Mouse (Mus musculus) intestine, embryonic 14.5 days (tissue): ENCODE data around the gene Gpr89. TPM values are rescaled to one million over a fixed set of nuclear protein-coding genes. Genes with fewer than 3 reads are reported as not detected.

Experiments used
- ATAC-seq: fragments of 200-750 bp; cut with Nextera tagmentation; replicated peaks from 2 replicates; pipeline ENCODE4 v1.8.0; 2017; ENCODE audit warnings: low read depth, moderate number of reproducible peaks, moderate TSS enrichment, moderate library complexity; ENCODE audit not compliant: low FRiP score, low TSS enrichment
- DNase-seq: peaks from one replicate; pipeline ENCODE4 v3.0.0-alpha.2; 2018; ENCODE audit warnings: low spot score
- H3K27ac ChIP-seq: fragments of 300-500 bp; sonication (generic); 2 replicates; pipeline ENCODE4 v1.5.1; 2014; ENCODE audit warnings: low read depth, mild to moderate bottlenecking, control low read depth
- H3K27me3 ChIP-seq: fragments of 300-500 bp; sonication (generic); replicated peaks from 2 replicates; pipeline ENCODE4 v1.6.1; 2014; ENCODE audit warnings: low read length, control low read depth; ENCODE audit not compliant: control insufficient read depth, insufficient read depth
- H3K36me3 ChIP-seq: fragments of 300-500 bp; sonication (generic); 2 replicates; pipeline ENCODE4 v1.6.1; 2014; ENCODE audit warnings: low read length, control low read depth; ENCODE audit not compliant: control insufficient read depth, insufficient read depth
- H3K4me1 ChIP-seq: fragments of 300-500 bp; sonication (generic); replicated peaks from 2 replicates; pipeline ENCODE4 v1.6.1; 2014; ENCODE audit warnings: low read length, control low read depth, mixed read lengths; ENCODE audit not compliant: control insufficient read depth, insufficient read depth
- H3K4me2 ChIP-seq: fragments of 300-500 bp; sonication (generic); 2 replicates; pipeline ENCODE4 v1.6.1; 2014; ENCODE audit warnings: low read length
- H3K4me3 ChIP-seq: fragments of 300-500 bp; sonication (generic); 2 replicates; pipeline ENCODE4 v1.5.1; 2014; ENCODE audit warnings: low read depth, low read length, control low read depth, mixed read lengths
- H3K9ac ChIP-seq: fragments of 300-500 bp; sonication (generic); 2 replicates; pipeline ENCODE4 v1.6.1; 2014; ENCODE audit warnings: mild to moderate bottlenecking, low read length
- H3K9me3 ChIP-seq: fragments of 300-500 bp; sonication (generic); 2 replicates; pipeline ENCODE4 v1.6.1; 2016; ENCODE audit warnings: low read length, control low read depth; ENCODE audit not compliant: control insufficient read depth
- WGBS: fragments of 180-500 bp; shearing (Covaris S2); extraction: QIAGEN DNeasy Blood & Tissue Kit; methylation state at CpG from one replicate; pipeline ENCODE4 v1.1.7; 2014; 5-methylcytosine and 5-hydroxymethylcytosine counted together
- polyA plus RNA-seq: library from polyadenylated mRNA; unstranded; fragments of >200 nt; fragmentation: Nextera tagmentation; extraction: Ambion mirVana; gene quantifications from 2 replicates; pipeline ENCODE4 v1.2.1, GENCODE M21; 2014

Gene Gpr89
- polyA plus RNA-seq, 1 experiment from 2014 or later, result 52.0 TPM

DNA sequence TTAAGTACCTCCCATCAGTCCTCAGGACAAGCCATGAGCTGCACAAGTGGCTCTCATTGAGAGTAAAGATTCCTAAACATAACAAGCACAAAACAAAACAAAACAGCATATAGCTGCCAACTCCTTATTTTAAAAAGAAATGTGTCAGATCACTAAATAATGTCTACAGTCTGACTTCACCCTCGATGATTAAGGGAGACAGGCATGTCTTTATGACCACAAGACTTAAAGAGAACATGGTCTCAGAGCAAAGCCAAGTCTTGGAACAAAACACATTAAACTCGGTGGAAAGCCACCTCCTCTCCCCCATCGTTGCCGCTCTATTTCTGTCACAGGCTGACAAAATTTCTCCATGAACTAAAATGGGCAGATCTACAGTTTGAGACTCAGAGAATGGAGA, 19.5 kb upstream of the Gpr89 start:
- DNase-seq (no peak), ATAC-seq (no peak)
- WGBS, result 84% methylated on average over 4 of the region's 4 CpGs
- H3K4me1 ChIP-seq, result no peaks in the 10 kb centered on the region
- no peaks in the 10 kb centered on the region for H3K27me3 ChIP-seq
- H3K36me3 ChIP-seq, result no peaks in the 10 kb centered on the region
- H3K4me3 ChIP-seq, result no peak overlapping the region
- no peak overlapping the region for H3K9ac ChIP-seq
- no peak overlapping the region for H3K4me2 ChIP-seq
- H3K27ac ChIP-seq, result no peak overlapping the region
- no peaks in the 10 kb centered on the region for H3K9me3 ChIP-seq

DNA sequence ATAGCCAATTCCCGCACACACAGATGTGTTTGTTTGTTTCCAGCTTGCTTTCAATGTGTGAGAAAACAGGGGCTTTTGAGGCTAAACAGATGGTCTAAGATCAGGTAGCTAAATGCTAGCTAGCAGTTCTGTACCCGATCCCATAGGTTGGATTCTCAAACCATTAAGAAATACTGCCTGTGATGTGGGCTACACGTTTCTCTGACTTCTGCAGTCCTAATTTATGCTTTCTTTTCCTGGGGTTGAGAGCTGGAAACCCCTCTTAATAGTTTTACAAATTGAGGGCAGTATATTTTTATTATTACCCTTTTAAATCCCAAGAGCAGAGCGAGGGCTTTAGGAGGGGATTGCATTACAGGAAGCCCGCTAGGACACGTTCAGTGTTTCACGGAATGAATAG, 15.8 kb upstream of the Gpr89 start:
- H3K9me3 ChIP-seq, result no peaks in the 10 kb centered on the region
- no peaks in the 10 kb centered on the region for H3K36me3 ChIP-seq
- DNase-seq (no peak), ATAC-seq (no peak)
- H3K27ac ChIP-seq, result no peak overlapping the region
- H3K9ac ChIP-seq, result no peak overlapping the region
- 62% methylated on average over 7 of the region's 7 CpGs for WGBS
- no peaks in the 10 kb centered on the region for H3K4me1 ChIP-seq
- no peak overlapping the region for H3K4me2 ChIP-seq
- no peaks in the 10 kb centered on the region for H3K27me3 ChIP-seq
- no peak overlapping the region for H3K4me3 ChIP-seq

DNA sequence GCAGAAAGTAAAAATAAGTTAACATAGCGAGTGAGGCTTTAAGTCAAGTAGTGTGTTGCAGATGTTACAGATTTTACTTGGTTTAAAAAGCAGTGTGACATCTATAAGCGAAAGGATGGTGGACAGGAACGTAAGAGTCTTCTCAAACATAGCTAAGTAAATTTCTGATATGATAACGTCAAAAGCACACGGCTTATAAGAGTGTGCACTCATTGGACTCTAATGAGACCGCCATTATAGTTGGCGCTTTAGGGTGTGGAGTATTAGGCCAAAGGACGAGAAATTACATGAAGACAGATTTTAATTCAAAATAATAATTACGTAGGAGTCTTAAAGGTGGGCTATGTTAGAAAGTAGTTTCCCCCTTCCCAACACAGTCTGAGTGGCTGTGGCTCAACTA, 446 bp upstream of the Gpr89 start:
- 0 out of 2 replicates have a peak, but pooled peaks cover 4% of the 10 kb centered on the region for H3K4me1 ChIP-seq
- H3K9me3 ChIP-seq, result no peaks in the 10 kb centered on the region
- peak overlapping the region; percentile 99 for H3K4me3 ChIP-seq
- DNase-seq (no peak), ATAC-seq (no peak)
- H3K4me2 ChIP-seq, result peak overlapping the region; percentile 70
- no peaks in the 10 kb centered on the region for H3K27me3 ChIP-seq
- WGBS, result 43% methylated on average over 9 of the region's 9 CpGs
- no peaks in the 10 kb centered on the region for H3K36me3 ChIP-seq
- peak overlapping the region; percentile 81 for H3K9ac ChIP-seq
- no peak overlapping the region for H3K27ac ChIP-seq

DNA sequence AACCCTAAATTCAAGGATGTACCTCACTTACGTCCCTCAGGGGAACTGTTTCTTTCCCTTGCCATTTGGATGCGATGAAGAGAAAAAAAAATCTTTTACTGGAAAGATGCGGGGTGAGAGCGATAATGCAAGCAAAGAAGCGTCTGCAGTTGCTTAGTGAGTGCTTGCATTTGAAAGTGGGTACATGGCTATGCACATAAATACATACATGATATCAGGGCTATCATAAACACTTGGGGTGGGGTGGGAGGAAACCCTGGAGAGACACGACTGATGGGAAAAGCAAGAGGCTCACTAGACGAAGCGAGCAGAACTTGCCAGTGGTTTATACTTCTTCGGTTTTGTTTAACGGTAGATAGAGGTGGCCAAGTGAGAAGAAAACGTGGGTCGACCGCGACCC, 753 bp downstream of the Gpr89 start, which contains the start of gene Gja5:
Gene Gja5 (plus strand): TSS at position 301 of the 400 bp plus-strand sequence.
- WGBS, result 14% methylated on average over 14 of the region's 14 CpGs
- H3K4me3 ChIP-seq, result peak within 1 kb of the TSS; percentile 99
- 0 out of 2 replicates have a peak, but pooled peaks cover 4% of the 10 kb centered on the region for H3K4me1 ChIP-seq
- no peaks in the 10 kb centered on the region for H3K36me3 ChIP-seq
- peak within 1 kb of the TSS; percentile 70 for H3K4me2 ChIP-seq
- no peaks in the 10 kb centered on the region for H3K9me3 ChIP-seq
- peak within 1 kb of the TSS; percentile 81 for H3K9ac ChIP-seq
- no peak for DNase-seq
- 0 out of 2 replicates have a peak within 1 kb of the TSS, but pooled peaks have one; percentile 7 for H3K27ac ChIP-seq
- H3K27me3 ChIP-seq, result no peaks in the 10 kb centered on the region
- no peak for ATAC-seq

DNA sequence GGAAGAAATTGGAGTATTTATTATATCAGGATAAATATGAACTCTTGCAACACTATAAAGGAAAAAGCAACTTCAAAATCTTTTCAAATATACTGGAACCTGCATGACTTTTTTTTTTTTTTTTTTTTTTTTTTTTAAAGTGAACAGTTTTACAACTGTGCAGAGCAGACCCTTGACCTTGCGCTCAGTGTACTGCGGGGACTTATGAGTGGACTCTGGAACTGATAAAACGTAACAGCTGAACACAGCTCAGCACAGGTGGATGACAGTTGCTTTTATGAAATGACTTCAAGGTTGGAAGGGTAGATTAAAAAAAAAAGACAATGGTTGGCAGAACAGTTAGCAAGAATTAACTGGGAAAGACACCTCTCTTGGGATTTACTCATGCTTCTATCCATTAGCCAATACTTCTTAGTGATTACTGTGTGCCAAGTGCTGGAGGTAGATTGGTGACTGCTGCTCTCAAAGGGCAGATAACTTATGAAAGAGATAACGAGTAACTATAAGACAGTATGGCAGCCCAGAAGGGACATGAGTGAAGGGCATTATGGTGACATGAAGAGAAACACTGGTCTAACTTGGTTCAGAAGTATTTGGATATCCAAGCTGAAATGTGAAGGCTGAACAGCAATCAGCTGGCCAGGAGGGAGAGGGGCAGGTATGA, 2.7 kb downstream of the Gpr89 start:
- Histone ChIP-seq H3K4me1 (0 out of 2 replicates have a peak, but pooled peaks cover 4% of the 10 kb centered on the region), H3K36me3 (peaks cover 8% of the 10 kb centered on the region; the same call in 1 of the 2 replicates), H3K4me3 (no peak overlapping the region), H3K4me2 (no peak overlapping the region), H3K27ac (no peak overlapping the region), H3K9me3 (no peaks in the 10 kb centered on the region), H3K9ac (no peak overlapping the region), H3K27me3 (no peaks in the 10 kb centered on the region)
- DNase-seq (no peak), ATAC-seq (no peak)
- WGBS, result 81% methylated on average over 4 of the region's 4 CpGs

DNA sequence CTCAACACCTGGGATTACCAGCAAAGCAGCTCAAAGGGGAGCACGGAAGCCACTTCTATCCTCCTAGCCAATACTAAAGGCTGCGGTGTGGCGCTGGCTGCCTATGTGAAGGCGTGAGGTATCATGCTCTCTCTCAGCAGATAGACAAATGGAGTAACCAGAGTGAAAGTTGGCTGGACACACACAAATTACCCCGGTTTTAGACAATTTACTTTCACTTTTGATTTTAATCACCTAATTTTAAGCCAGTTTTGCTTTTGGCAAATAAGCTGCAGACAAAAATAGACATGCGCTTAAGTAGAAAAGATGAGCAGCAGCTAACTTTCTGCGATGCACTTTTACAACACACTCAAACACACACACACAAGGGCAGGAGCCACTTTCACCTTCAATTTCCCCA, 21.5 kb downstream of the Gpr89 start:
- Histone ChIP-seq H3K4me1 (no peaks in the 10 kb centered on the region), H3K4me3 (no peak overlapping the region), H3K27ac (no peak overlapping the region), H3K4me2 (no peak overlapping the region), H3K27me3 (no peaks in the 10 kb centered on the region), H3K9ac (no peak overlapping the region), H3K36me3 (peaks cover 46% of the 10 kb centered on the region), H3K9me3 (no peaks in the 10 kb centered on the region)
- 94% methylated on average over 7 of the region's 7 CpGs for WGBS
- no peak for ATAC-seq
- DNase-seq, result no peak

DNA sequence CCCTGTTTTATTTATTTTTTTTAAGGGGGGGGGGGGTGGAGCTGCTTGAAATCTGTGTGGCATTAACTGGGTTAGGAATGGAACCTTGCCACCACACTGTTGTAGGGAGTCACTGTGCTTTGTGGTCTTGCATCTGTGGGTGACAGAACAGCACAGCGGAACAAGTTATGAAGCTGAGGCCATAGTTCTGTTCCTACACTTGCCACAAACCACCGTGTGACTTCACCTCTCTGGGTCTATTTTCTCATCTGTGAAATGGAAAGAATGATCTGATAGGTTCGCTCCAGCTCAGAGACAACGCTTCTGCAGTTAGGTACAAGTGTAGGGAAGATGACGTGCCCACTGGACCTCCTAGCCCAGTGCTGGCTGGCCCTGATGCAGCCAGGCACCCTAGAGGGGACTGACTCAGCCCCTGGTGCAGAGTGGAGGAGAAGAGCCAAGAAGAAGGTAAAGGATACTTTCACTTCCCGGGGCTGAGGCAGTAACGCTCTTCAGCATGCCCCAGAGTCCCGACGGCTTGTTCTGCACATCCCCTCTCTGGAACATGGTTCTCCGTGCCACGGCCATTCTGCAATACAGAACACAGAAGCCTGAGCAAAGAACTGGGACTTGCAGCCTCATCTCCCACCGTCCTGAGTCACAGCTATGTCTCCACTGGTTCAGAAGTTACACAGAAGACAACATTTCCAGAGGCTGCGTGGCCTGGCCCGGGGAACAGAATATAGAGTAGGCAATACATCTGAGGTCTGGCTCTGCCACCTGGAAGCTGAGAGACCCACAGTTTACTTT, 22.9 kb downstream of the Gpr89 start:
- H3K27ac ChIP-seq, result no peak overlapping the region
- no peaks in the 10 kb centered on the region for H3K27me3 ChIP-seq
- 93% methylated on average over 14 of the region's 14 CpGs for WGBS
- H3K36me3 ChIP-seq, result peaks cover 43% of the 10 kb centered on the region
- H3K9me3 ChIP-seq, result no peaks in the 10 kb centered on the region
- H3K4me2 ChIP-seq, result no peak overlapping the region
- H3K4me1 ChIP-seq, result no peaks in the 10 kb centered on the region
- H3K9ac ChIP-seq, result no peak overlapping the region
- no peak for ATAC-seq
- H3K4me3 ChIP-seq, result no peak overlapping the region
- no peak for DNase-seq

DNA sequence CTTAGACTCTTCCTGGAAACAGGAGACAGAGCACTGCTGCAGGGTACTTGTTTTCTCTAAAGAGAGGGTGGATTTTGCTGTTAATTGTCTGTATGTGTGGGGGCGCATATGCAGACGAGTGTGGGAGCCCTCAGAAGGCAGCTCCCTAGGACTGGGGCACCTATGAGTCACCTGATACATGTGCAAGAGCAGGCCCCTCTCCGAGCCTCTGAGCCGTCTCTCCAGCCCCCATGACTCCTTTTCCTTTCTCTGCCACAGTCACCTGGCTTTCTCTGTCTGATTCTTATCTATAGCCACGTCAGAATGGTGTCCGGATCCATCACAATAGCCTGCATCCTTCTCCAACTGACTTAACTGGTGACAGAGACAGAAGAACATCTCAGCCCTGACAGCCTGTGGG, 23.6 kb downstream of the Gpr89 start:
- H3K4me1 ChIP-seq, result no peaks in the 10 kb centered on the region
- no peak overlapping the region for H3K4me2 ChIP-seq
- no peak overlapping the region for H3K4me3 ChIP-seq
- no peaks in the 10 kb centered on the region for H3K27me3 ChIP-seq
- no peak overlapping the region for H3K27ac ChIP-seq
- H3K36me3 ChIP-seq, result peaks cover 43% of the 10 kb centered on the region
- ATAC-seq (no peak), DNase-seq (no peak)
- H3K9me3 ChIP-seq, result no peaks in the 10 kb centered on the region
- WGBS, result 90% methylated on average over 6 of the region's 6 CpGs
- no peak overlapping the region for H3K9ac ChIP-seq
